ENCODE assay signal across 8 mouse cellular contexts in genomic region chr8:11942892-11943332, GRCm38 (mm10).
DNase-seq lines count a peak whose midpoint lies in the region; ATAC-seq and TF ChIP-seq lines count a peak whose summit lies in the region.

No protein-coding gene starts in this region.

- TF ChIP-seq POLR2A in CH12.LX (IDR thresholded peaks at IDR 0.05; ENCODE audit: low read depth, low read length): no peak

- dilution Hi-C loops in CH12.LX (cut with MboI; ENCODE audit: extremely low pct_ligation_motif_present, extremely low pct_unique_long_range_greater_than_20kb, low sequenced_read_pairs): no loop called here

- peaks cover 83% of the 10 kb centered on the region for H3K27me3 ChIP-seq in CH12.LX (replicated peaks)
- no peaks in the 10 kb centered on the region for H3K27me3 ChIP-seq in embryonic facial prominence, embryonic 11.5 days (ENCODE audit: control insufficient read depth, insufficient read depth, low read length)
- no peaks in the 10 kb centered on the region for H3K27me3 ChIP-seq in hindbrain, embryonic 11.5 days (ENCODE audit: control insufficient read depth, insufficient read depth, low read length)
- no peaks in the 10 kb centered on the region for H3K27me3 ChIP-seq in lung, embryonic 15.5 days

- 14% methylated on average over 6 of the region's 6 CpGs for WGBS in embryonic facial prominence, embryonic 11.5 days
- WGBS in hindbrain, embryonic 11.5 days: 20% methylated on average over 6 of the region's 6 CpGs
- WGBS in lung, embryonic 15.5 days: 23% methylated on average over 6 of the region's 6 CpGs

- DNase-seq in CH12.LX (ENCODE audit: extremely low read depth): peak; percentile 45
- peak; percentile 44 for DNase-seq in adrenal gland, postnatal 14 days
- DNase-seq in embryonic facial prominence, embryonic 11.5 days (ENCODE audit: low spot score): peak; percentile 85
- DNase-seq in hindbrain, embryonic 11.5 days (ENCODE audit: low spot score): peak; percentile 79
- DNase-seq in layer of hippocampus, adult 18-20 months (ENCODE audit: low spot score in 2 of 2): peak; percentile 50 to 77
- peak; percentile 83 for DNase-seq in retina, postnatal 1 day
- no peak for DNase-seq in spleen, postnatal 36 days (ENCODE audit: low spot score in 2 of 2)

- no peak overlapping the region for H3K9ac ChIP-seq in CH12.LX (ENCODE audit: insufficient read depth, low read depth)
- no peak overlapping the region for H3K9ac ChIP-seq in embryonic facial prominence, embryonic 11.5 days (replicated peaks; ENCODE audit: low read length)
- H3K9ac ChIP-seq in hindbrain, embryonic 11.5 days (ENCODE audit: low read depth, low read length): no peak overlapping the region
- H3K9ac ChIP-seq in lung, embryonic 15.5 days: no peak overlapping the region

- TF ChIP-seq RAD21 in CH12.LX (IDR thresholded peaks at IDR 0.05; ENCODE audit: low read depth, low read length): peak; percentile 58

- no peaks in the 10 kb centered on the region for H3K4me1 ChIP-seq in CH12.LX (ENCODE audit: control insufficient read depth in 1 of 2, insufficient read depth in 2 of 2)
- no peaks in the 10 kb centered on the region for H3K4me1 ChIP-seq in embryonic facial prominence, embryonic 11.5 days (ENCODE audit: control insufficient read depth, insufficient read depth, low read length)
- H3K4me1 ChIP-seq in hindbrain, embryonic 11.5 days (replicated peaks; ENCODE audit: control insufficient read depth, insufficient read depth, low read length): no peaks in the 10 kb centered on the region
- no peaks in the 10 kb centered on the region for H3K4me1 ChIP-seq in lung, embryonic 15.5 days

- TF ChIP-seq CTCF in CH12.LX (conservative IDR thresholded peaks at IDR 0.05 in 1 of 2, IDR thresholded peaks at IDR 0.05 in 1 of 2; ENCODE audit: low read depth in 2 of 2, low read length in 2 of 2): peak; percentile 61 to 80

- H3K4me2 ChIP-seq in CH12.LX (ENCODE audit: insufficient read depth, low read depth, poor library complexity, severe bottlenecking): no peak overlapping the region
- H3K4me2 ChIP-seq in embryonic facial prominence, embryonic 11.5 days (ENCODE audit: low read depth, low read length): no peak overlapping the region
- H3K4me2 ChIP-seq in hindbrain, embryonic 11.5 days (replicated peaks; ENCODE audit: low read depth, low read length): no peak overlapping the region
- H3K4me2 ChIP-seq in lung, embryonic 15.5 days: no peak overlapping the region

- no peak overlapping the region for H3K27ac ChIP-seq in CH12.LX (ENCODE audit: insufficient read depth, low read depth)
- H3K27ac ChIP-seq in embryonic facial prominence, embryonic 11.5 days (replicated peaks; ENCODE audit: low read depth, low read length): no peak overlapping the region
- H3K27ac ChIP-seq in hindbrain, embryonic 11.5 days (ENCODE audit: low read depth, low read length): no peak overlapping the region
- H3K27ac ChIP-seq in lung, embryonic 15.5 days: no peak overlapping the region

- H3K36me3 ChIP-seq in CH12.LX (replicated peaks in 1 of 2; ENCODE audit: control insufficient read depth in 1 of 2, insufficient read depth in 1 of 2, low read length in 1 of 2): no peaks in the 10 kb centered on the region
- H3K36me3 ChIP-seq in embryonic facial prominence, embryonic 11.5 days (replicated peaks; ENCODE audit: control insufficient read depth, insufficient read depth, low read depth, low read length): no peaks in the 10 kb centered on the region
- H3K36me3 ChIP-seq in hindbrain, embryonic 11.5 days (ENCODE audit: control insufficient read depth, insufficient read depth, low read length): no peaks in the 10 kb centered on the region
- no peaks in the 10 kb centered on the region for H3K36me3 ChIP-seq in lung, embryonic 15.5 days

- no peaks in the 10 kb centered on the region for H3K9me3 ChIP-seq in CH12.LX (replicated peaks; ENCODE audit: low read length)
- H3K9me3 ChIP-seq in embryonic facial prominence, embryonic 11.5 days (replicated peaks; ENCODE audit: control insufficient read depth, low read length): no peaks in the 10 kb centered on the region
- H3K9me3 ChIP-seq in hindbrain, embryonic 11.5 days (ENCODE audit: control insufficient read depth, low read length): no peaks in the 10 kb centered on the region
- no peaks in the 10 kb centered on the region for H3K9me3 ChIP-seq in lung, embryonic 15.5 days

- in situ Hi-C loops in CH12.LX (cut with MboI; ENCODE audit: low pct_ligation_motif_present, low pct_unique_long_range_greater_than_20kb, low sequenced_read_pairs): loop anchor here (10.0 kb wide), 2 partner anchors 198 to 732 kb away; partner anchors contain the start of gene Tubgcp3

- no peak overlapping the region for H3K4me3 ChIP-seq in CH12.LX (replicated peaks in 1 of 3; ENCODE audit: low read depth in 2 of 3, low read length in 2 of 3, poor library complexity in 1 of 3)
- no peak overlapping the region for H3K4me3 ChIP-seq in embryonic facial prominence, embryonic 11.5 days (ENCODE audit: low read depth, low read length)
- H3K4me3 ChIP-seq in hindbrain, embryonic 11.5 days (ENCODE audit: low read depth, low read length): no peak overlapping the region
- H3K4me3 ChIP-seq in lung, embryonic 15.5 days: no peak overlapping the region

- TF ChIP-seq EP300 in CH12.LX (IDR thresholded peaks at IDR 0.05; ENCODE audit: low read length): no peak

- ATAC-seq in embryonic facial prominence, embryonic 11.5 days (replicated peaks; ENCODE audit: insufficient number of reproducible peaks, low FRiP score, low TSS enrichment, low read depth): peak; percentile 71; the same call in 1 of the 2 replicates
- peak; percentile 77 for ATAC-seq in hindbrain, embryonic 11.5 days (ENCODE audit: low FRiP score)
- peak; percentile 49; the same call in 1 of the 2 replicates for ATAC-seq in lung, embryonic 15.5 days (ENCODE audit: borderline replicate concordance, extremely low read depth, low FRiP score, low TSS enrichment)

- H3K79me2 ChIP-seq in CH12.LX (replicated peaks; ENCODE audit: control insufficient read depth, extremely low read depth, insufficient read depth, poor library complexity, severe bottlenecking): no peaks in the 10 kb centered on the region

TF ChIP-seq in CH12.LX, 34 proteins besides CTCF, POLR2A, EP300 and RAD21:
- TF ChIP-seq MAX (IDR thresholded peaks at IDR 0.05; ENCODE audit: low read length) (0 out of 2 replicates have a peak, but pooled peaks have one; percentile 26), ZC3H11A (IDR thresholded peaks at IDR 0.05; ENCODE audit: low read depth, low read length) (no peak), KAT2A (IDR thresholded peaks at IDR 0.05; ENCODE audit: insufficient replicate concordance, low read length) (no peak), ELF1 (IDR thresholded peaks at IDR 0.05; ENCODE audit: low read depth, low read length) (no peak), MAZ (IDR thresholded peaks at IDR 0.05; ENCODE audit: low read depth, low read length) (no peak), JUND (conservative IDR thresholded peaks at IDR 0.05; ENCODE audit: low read depth, low read length) (no peak), SMC3 (IDR thresholded peaks at IDR 0.05; ENCODE audit: low read depth, low read length) (peak; percentile 64)
TF ChIP-seq in CH12.LX: peak in this region for 2.

Comparison
In these comparisons a context has a peak if more than half of its experiments do, and no peak if none do; other contexts are left out.
1. DNase-seq: peak in CH12.LX (single experiment), adrenal gland, postnatal 14 days (single experiment), embryonic facial prominence, embryonic 11.5 days (single experiment), hindbrain, embryonic 11.5 days (single experiment), layer of hippocampus, adult 18-20 months (2 of 2) and retina, postnatal 1 day (single experiment); none in spleen, postnatal 36 days (0 of 2).
2. Peak in every context shown above with its lines, with median percentiles within 50 percentile points of each other: ATAC-seq.